Mouse (Mus musculus): Measurements from ENCODE around the gene 4933430I17Rik. TPM values are rescaled to one million over a fixed set of nuclear protein-coding genes. Genes with fewer than 3 reads are reported as not detected.

4933430I17Rik gene
- polyA plus RNA-seq, 1 experiment, result not detected

GRCm38 (mm10) chr4:62518416-62519121 is 6.6 kb upstream of the 4933430I17Rik start:
- 48% methylated on average over 13 of the region's 13 CpGs for WGBS
- no peaks in the 10 kb centered on the region for H3K27me3 ChIP-seq (ENCODE audit: control insufficient read depth, insufficient read depth, low read length)
- peaks cover 9% of the 10 kb centered on the region; the same call in 1 of the 2 replicates for H3K4me1 ChIP-seq (ENCODE audit: control insufficient read depth, insufficient read depth, insufficient read length)
- peak overlapping the region; percentile 59 for H3K27ac ChIP-seq (ENCODE audit: insufficient read depth, low read length)
- TF ChIP-seq POLR2A (IDR thresholded peaks at IDR 0.05; ENCODE audit: low read depth, low read length), result no peak
- TF ChIP-seq CTCF (IDR thresholded peaks at IDR 0.05; ENCODE audit: extremely low read depth, insufficient read depth, insufficient read length, insufficient replicate concordance), result no peak
- peaks cover 3% of the 10 kb centered on the region; the same call in 1 of the 2 replicates for H3K36me3 ChIP-seq (ENCODE audit: control insufficient read depth, insufficient read depth, low read length)
- peak overlapping the region; percentile 97 for H3K4me3 ChIP-seq (ENCODE audit: extremely low read depth, insufficient read depth, insufficient read length)
- DNase-seq (ENCODE audit: low read depth in 1 of 2, low spot score in 2 of 2), result no peak

DNA sequence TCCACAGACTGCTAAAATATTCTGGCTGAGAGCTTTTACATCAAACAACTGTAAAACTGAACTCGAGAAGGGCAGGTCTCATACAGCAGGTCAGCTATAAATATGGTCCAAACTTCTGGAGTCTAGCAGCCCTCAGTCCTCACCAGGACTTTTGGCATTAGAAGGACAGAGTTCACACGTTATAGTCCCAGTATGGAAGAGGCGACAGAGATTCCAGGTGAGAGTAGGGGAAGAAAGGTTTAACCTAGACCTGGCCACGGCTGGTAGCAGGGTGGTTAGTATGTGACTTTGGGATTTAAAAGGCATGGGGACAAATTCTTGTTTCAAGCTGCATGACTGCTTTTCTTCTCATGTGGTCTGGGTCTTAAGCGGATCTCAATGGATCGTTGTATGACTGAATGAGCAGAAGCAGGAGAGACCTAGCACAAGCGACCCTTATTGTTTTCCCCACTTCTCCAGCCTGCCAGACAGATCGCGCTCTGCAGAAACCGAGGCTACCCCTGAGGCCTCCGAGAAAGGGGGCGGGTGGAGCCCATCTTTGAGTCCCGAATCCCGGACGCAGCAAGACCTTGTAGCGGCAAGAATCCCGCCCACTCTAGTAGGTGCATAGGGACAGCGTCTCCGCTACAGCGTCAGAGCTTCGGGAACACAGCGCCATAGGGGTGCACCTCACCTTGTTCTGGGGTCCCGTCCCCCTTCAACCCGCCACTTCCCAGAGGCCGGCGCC is 5.9 kb upstream of the 4933430I17Rik start:
- no peak for DNase-seq (ENCODE audit: low read depth in 1 of 2, low spot score in 2 of 2)
- 1% methylated on average over 26 of the region's 26 CpGs for WGBS
- H3K27ac ChIP-seq (ENCODE audit: insufficient read depth, low read length), result peak overlapping the region; percentile 60; the same call in 1 of the 2 replicates
- no peaks in the 10 kb centered on the region for H3K36me3 ChIP-seq (ENCODE audit: control insufficient read depth, insufficient read depth, low read length)
- peak overlapping the region; percentile 97 for H3K4me3 ChIP-seq (ENCODE audit: extremely low read depth, insufficient read depth, insufficient read length)
- no peak for TF ChIP-seq CTCF (IDR thresholded peaks at IDR 0.05; ENCODE audit: extremely low read depth, insufficient read depth, insufficient read length, insufficient replicate concordance)
- no peaks in the 10 kb centered on the region for H3K27me3 ChIP-seq (ENCODE audit: control insufficient read depth, insufficient read depth, low read length)
- H3K4me1 ChIP-seq (ENCODE audit: control insufficient read depth, insufficient read depth, insufficient read length), result peaks cover 11% of the 10 kb centered on the region; the same call in 1 of the 2 replicates

GRCm38 (mm10) chr4:62519849-62520233 is 5.3 kb upstream of the 4933430I17Rik start, which contains the start of gene Alad:
Gene Alad (minus strand): TSS chr4:62519918.
- H3K4me1 ChIP-seq (ENCODE audit: control insufficient read depth, insufficient read depth, insufficient read length), result peaks cover 14% of the 10 kb centered on the region; the same call in 1 of the 2 replicates
- TF ChIP-seq CTCF (IDR thresholded peaks at IDR 0.05; ENCODE audit: extremely low read depth, insufficient read depth, insufficient read length, insufficient replicate concordance), result no peak
- no peak for TF ChIP-seq POLR2A (IDR thresholded peaks at IDR 0.05; ENCODE audit: low read depth, low read length)
- H3K27me3 ChIP-seq (ENCODE audit: control insufficient read depth, insufficient read depth, low read length), result no peaks in the 10 kb centered on the region
- no peaks in the 10 kb centered on the region for H3K36me3 ChIP-seq (ENCODE audit: control insufficient read depth, insufficient read depth, low read length)
- under 1% methylated on average over 37 of the region's 37 CpGs for WGBS
- peak within 1 kb of the TSS; percentile 60 for H3K27ac ChIP-seq (ENCODE audit: insufficient read depth, low read length)
- peak within 1 kb of the TSS; percentile 97 for H3K4me3 ChIP-seq (ENCODE audit: extremely low read depth, insufficient read depth, insufficient read length)
- peak in 1 of 2 experiments; percentile 71 for DNase-seq (ENCODE audit: low read depth in 1 of 2, low spot score in 2 of 2)

- no peak for DNase-seq (ENCODE audit: low read depth in 1 of 2, low spot score in 2 of 2)
- Histone ChIP-seq H3K36me3 (ENCODE audit: control insufficient read depth, insufficient read depth, low read length) (no peaks in the 10 kb centered on the region), H3K4me3 (ENCODE audit: extremely low read depth, insufficient read depth, insufficient read length) (no peak overlapping the region), H3K4me1 (ENCODE audit: control insufficient read depth, insufficient read depth, insufficient read length) (peaks cover 14% of the 10 kb centered on the region; the same call in 1 of the 2 replicates), H3K27ac (ENCODE audit: insufficient read depth, low read length) (no peak overlapping the region), H3K27me3 (ENCODE audit: control insufficient read depth, insufficient read depth, low read length) (no peaks in the 10 kb centered on the region)
- no peak for TF ChIP-seq CTCF (IDR thresholded peaks at IDR 0.05; ENCODE audit: extremely low read depth, insufficient read depth, insufficient read length, insufficient replicate concordance)
- no peak for TF ChIP-seq POLR2A (IDR thresholded peaks at IDR 0.05; ENCODE audit: low read depth, low read length)
- 73% methylated on average over 2 of the region's 2 CpGs for whole genome bisulfite sequencing
These were observed 4.2 kb upstream of the 4933430I17Rik start for GRCm38 (mm10) chr4:62520892-62521400.

GRCm38 (mm10) chr4:62525489-62525811 is 281 bp downstream of the 4933430I17Rik start:
- H3K27ac ChIP-seq (ENCODE audit: insufficient read depth, low read length), result no peak overlapping the region
- peaks cover 4% of the 10 kb centered on the region; the same call in 1 of the 2 replicates for H3K4me1 ChIP-seq (ENCODE audit: control insufficient read depth, insufficient read depth, insufficient read length)
- H3K27me3 ChIP-seq (ENCODE audit: control insufficient read depth, insufficient read depth, low read length), result no peaks in the 10 kb centered on the region
- TF ChIP-seq POLR2A (IDR thresholded peaks at IDR 0.05; ENCODE audit: low read depth, low read length) (no peak), CTCF (IDR thresholded peaks at IDR 0.05; ENCODE audit: extremely low read depth, insufficient read depth, insufficient read length, insufficient replicate concordance) (no peak)
- DNase-seq (ENCODE audit: low read depth in 1 of 2, low spot score in 2 of 2), result no peak
- WGBS, result 1% methylated on average over 10 of the region's 10 CpGs
- peak overlapping the region; percentile 51 for H3K4me3 ChIP-seq (ENCODE audit: extremely low read depth, insufficient read depth, insufficient read length)
- no peaks in the 10 kb centered on the region for H3K36me3 ChIP-seq (ENCODE audit: control insufficient read depth, insufficient read depth, low read length)

- Histone ChIP-seq H3K36me3 (ENCODE audit: control insufficient read depth, insufficient read depth, low read length) (no peaks in the 10 kb centered on the region), H3K27ac (ENCODE audit: insufficient read depth, low read length) (no peak overlapping the region), H3K4me3 (ENCODE audit: extremely low read depth, insufficient read depth, insufficient read length) (no peak overlapping the region), H3K27me3 (ENCODE audit: control insufficient read depth, insufficient read depth, low read length) (no peaks in the 10 kb centered on the region), H3K4me1 (ENCODE audit: control insufficient read depth, insufficient read depth, insufficient read length) (peaks cover 4% of the 10 kb centered on the region; the same call in 1 of the 2 replicates)
- no peak for DNase-seq (ENCODE audit: low read depth in 1 of 2, low spot score in 2 of 2)
- 66% methylated on average over 2 of the region's 2 CpGs for WGBS
- no peak for TF ChIP-seq POLR2A (IDR thresholded peaks at IDR 0.05; ENCODE audit: low read depth, low read length)
- no peak for TF ChIP-seq CTCF (IDR thresholded peaks at IDR 0.05; ENCODE audit: extremely low read depth, insufficient read depth, insufficient read length, insufficient replicate concordance)
These were observed 1.1 kb downstream of the 4933430I17Rik start for GRCm38 (mm10) chr4:62526256-62526655.

All from spleen, adult 2 months (tissue).